ENCODE assay signal across 20 mouse cellular contexts in genomic region chr4:109988411-109988810, GRCm38 (mm10). TPM values are rescaled to one million over a fixed set of nuclear protein-coding genes. Genes with fewer than 3 reads are reported as not detected.
"Had no signal": no experiment of that assay in that cellular context is flagged by ENCODE, and none has a peak within 500 bp of the region (broad histone marks: within the 10 kb centered on the region; RNA-seq: fewer than 3 reads in every experiment).

No protein-coding gene starts in this region.

- DNase-seq: kidney, postnatal 14 days; left cerebral cortex, postnatal 4 days; liver, embryonic 13.5 days; lung, adult 2 months; lung, postnatal 14 days; lung, postnatal 4 days; right cerebral cortex, adult 18-20 months; right cerebral cortex, postnatal 14 days; right cerebral cortex, postnatal 4 days; thymus, adult 2 months; thymus, postnatal 14 days; thymus, postnatal 4 days had no signal

- H3K27ac ChIP-seq: kidney, embryonic 15.5 days; liver, embryonic 13.5 days; midbrain, embryonic 12.5 days; neural tube, embryonic 12.5 days; neural tube, embryonic 15.5 days; stomach, postnatal 0 days had no signal

- H3K36me3 ChIP-seq: kidney, embryonic 15.5 days; liver, embryonic 13.5 days; midbrain, embryonic 12.5 days; neural tube, embryonic 12.5 days; neural tube, embryonic 15.5 days had no signal

- H3K9ac ChIP-seq: kidney, embryonic 15.5 days; liver, embryonic 13.5 days; midbrain, embryonic 12.5 days; neural tube, embryonic 12.5 days; neural tube, embryonic 15.5 days had no signal

- H3K9me3 ChIP-seq: kidney, embryonic 15.5 days; liver, embryonic 13.5 days; midbrain, embryonic 12.5 days; neural tube, embryonic 12.5 days; neural tube, embryonic 15.5 days had no signal

- H3K4me3 ChIP-seq: kidney, embryonic 15.5 days; liver, embryonic 13.5 days; midbrain, embryonic 12.5 days; neural tube, embryonic 12.5 days; neural tube, embryonic 15.5 days had no signal

- H3K4me2 ChIP-seq: kidney, embryonic 15.5 days; liver, embryonic 13.5 days; midbrain, embryonic 12.5 days; neural tube, embryonic 12.5 days; neural tube, embryonic 15.5 days had no signal

RNA-seq across cellular contexts. Expression of gene Dmrta2, which starts 10.6 kb away (rescaled TPM):
- total RNA-seq: liver, adult 2 months; megakaryocyte progenitor cell, adult 5-6 weeks; megakaryocyte-erythroid progenitor cell, adult 5-6 weeks had no signal
- polyA plus RNA-seq: liver, embryonic 13.5 days; neural tube, embryonic 15.5 days; stomach, postnatal 0 days had no signal
